Mouse (Mus musculus): ENCODE results near the gene Gm5134. TPM values are rescaled to one million over a fixed set of nuclear protein-coding genes. Genes with fewer than 3 reads are reported as not detected.

The Gm5134 gene
- polyA plus RNA-seq, 1 experiment from 2014 or later: 0.22 TPM

DNA sequence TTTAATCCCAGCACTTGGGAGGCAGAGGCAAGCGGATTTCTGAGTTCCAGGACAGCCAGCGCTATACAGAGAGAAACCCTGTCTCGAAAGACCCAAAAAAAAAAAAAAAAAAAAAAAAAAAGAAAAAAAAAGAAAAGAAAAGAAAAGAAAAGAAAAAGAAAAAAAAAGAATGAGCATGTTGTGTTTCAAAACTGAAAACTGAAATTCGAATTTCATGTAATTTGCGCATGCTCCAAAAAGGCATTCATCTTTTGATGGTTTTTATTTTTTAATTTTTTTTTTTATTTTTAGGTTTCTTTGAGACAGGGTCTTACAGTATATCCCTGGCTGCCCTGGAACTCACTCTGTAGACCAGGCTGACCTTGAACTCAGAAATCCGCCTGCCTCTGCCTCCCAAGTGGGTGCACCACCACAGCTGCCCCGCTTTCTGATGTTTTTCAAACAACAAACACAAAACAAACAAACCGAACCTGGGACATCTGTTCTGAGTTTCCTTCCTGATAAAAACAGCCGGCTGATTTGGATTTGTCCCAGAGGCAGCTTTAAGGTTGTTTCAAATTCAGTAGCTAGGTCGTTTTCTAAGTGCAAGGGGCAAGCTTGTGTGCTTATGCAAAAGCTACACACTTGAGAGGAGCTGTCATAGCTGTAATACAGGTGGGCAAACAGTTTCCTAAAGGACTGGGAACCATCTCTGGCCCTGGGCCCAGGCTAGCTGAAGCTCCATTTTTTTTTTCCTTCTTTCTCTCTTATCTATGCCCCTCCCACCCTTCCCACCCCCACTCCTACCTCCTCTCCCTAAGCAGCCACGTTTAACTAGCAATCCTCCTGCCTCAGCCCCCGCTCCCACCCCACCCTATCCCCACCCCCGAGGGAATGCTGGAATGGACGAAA lies 77.4 kb downstream of the Gm5134 start:
- Histone ChIP-seq H3K36me3 (ENCODE audit: control insufficient read depth, insufficient read depth, low read length) (no peaks in the 10 kb centered on the region; the same call in 1 of the 2 replicates), H3K9me3 (ENCODE audit: control insufficient read depth, low read length) (no peaks in the 10 kb centered on the region), H3K27ac (ENCODE audit: low read depth, low read length) (peak overlapping the region; percentile 79), H3K4me1 (replicated peaks; ENCODE audit: control insufficient read depth, insufficient read depth, low read length) (peaks cover 11% of the 10 kb centered on the region), H3K27me3 (replicated peaks; ENCODE audit: control insufficient read depth, insufficient read depth, low read length) (no peaks in the 10 kb centered on the region), H3K9ac (ENCODE audit: low read depth, low read length) (peak overlapping the region; percentile 98), H3K4me3 (ENCODE audit: low read depth, low read length) (peak overlapping the region; percentile 92), H3K4me2 (peak overlapping the region; percentile 71)
- ATAC-seq (replicated peaks; ENCODE audit: low FRiP score) (peak; percentile 73), DNase-seq (ENCODE audit: low spot score) (peak; percentile 45)
- WGBS: 46% methylated on average over 14 of the region's 14 CpGs

DNA sequence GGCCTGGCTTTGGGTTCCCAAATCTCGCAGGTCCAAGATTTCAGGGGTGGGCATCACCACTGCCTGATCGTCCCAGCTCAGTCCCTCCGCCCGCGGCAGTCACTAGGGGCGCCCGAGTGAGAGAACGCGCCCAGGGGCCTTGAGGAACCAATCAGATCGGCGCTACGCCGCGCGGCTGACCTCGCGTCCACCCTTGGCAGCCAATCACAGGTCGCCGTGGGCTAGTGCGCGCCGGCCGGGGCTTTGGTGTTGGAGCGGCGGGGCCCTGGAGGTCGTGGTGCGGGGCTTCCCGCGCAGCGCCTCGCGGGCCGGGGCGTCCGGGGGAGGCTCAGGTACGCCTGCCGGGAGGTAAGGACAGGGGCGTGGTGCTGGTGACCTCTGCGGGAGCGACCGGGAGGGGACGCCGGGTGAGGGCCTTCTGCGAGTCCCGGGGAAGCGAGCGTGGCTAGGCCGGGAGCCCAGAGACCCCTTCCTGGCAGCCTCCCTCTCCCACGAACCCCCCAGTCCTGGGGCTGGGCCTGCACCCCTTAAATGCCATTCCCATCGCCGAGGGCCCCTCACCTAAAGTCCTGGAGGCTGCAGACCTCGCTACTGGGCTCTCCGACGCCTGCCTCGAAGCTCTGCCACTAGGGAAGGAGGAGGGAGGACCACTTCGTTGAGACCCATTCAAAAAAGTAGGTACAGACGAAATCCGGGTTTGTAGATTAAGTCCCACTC lies 78.2 kb downstream of the Gm5134 start, which contains the start of gene Zfp280b:
Zfp280b (plus strand) TSS at position 249 of the 717 bp plus-strand sequence.
- peak within 1 kb of the TSS; percentile 92 for H3K4me3 ChIP-seq (ENCODE audit: low read depth, low read length)
- H3K27me3 ChIP-seq (replicated peaks; ENCODE audit: control insufficient read depth, insufficient read depth, low read length): no peaks in the 10 kb centered on the region
- H3K9me3 ChIP-seq (ENCODE audit: control insufficient read depth, low read length): no peaks in the 10 kb centered on the region
- peak; percentile 98 for ATAC-seq (replicated peaks; ENCODE audit: low FRiP score)
- under 1% methylated on average over 52 of the region's 58 CpGs for WGBS
- H3K36me3 ChIP-seq (ENCODE audit: control insufficient read depth, insufficient read depth, low read length): no peaks in the 10 kb centered on the region; the same call in 1 of the 2 replicates
- peak; percentile 94 for DNase-seq (ENCODE audit: low spot score)
- H3K9ac ChIP-seq (ENCODE audit: low read depth, low read length): peak within 1 kb of the TSS; percentile 98
- H3K27ac ChIP-seq (ENCODE audit: low read depth, low read length): peak within 1 kb of the TSS; percentile 79
- H3K4me2 ChIP-seq: peak within 1 kb of the TSS; percentile 71
- H3K4me1 ChIP-seq (replicated peaks; ENCODE audit: control insufficient read depth, insufficient read depth, low read length): peaks cover 9% of the 10 kb centered on the region

DNA sequence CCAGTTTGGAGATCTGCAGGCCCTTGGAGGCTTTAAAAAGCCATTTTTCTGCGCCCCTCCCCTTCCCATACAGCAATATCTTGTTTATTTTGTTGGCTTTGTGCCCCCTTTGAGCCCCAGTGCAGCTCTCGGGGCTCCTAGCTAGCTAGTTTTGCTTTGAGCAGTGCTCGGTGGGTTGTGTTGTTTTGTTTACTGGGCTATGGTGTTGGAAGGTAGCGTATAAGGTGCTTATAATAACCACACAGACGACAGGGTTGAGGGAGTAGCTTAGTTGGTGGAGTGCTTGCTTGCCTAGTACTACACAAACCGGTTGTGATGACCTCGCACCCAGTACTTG lies 78.8 kb downstream of the Gm5134 start:
- peak overlapping the region; percentile 71 for H3K4me2 ChIP-seq
- H3K9me3 ChIP-seq (ENCODE audit: control insufficient read depth, low read length): no peaks in the 10 kb centered on the region
- H3K27ac ChIP-seq (ENCODE audit: low read depth, low read length): peak overlapping the region; percentile 79; the same call in 1 of the 2 replicates
- ATAC-seq (replicated peaks; ENCODE audit: low FRiP score) (no peak), DNase-seq (ENCODE audit: low spot score) (no peak)
- no peaks in the 10 kb centered on the region for H3K27me3 ChIP-seq (replicated peaks; ENCODE audit: control insufficient read depth, insufficient read depth, low read length)
- peaks cover 3% of the 10 kb centered on the region; the same call in 1 of the 2 replicates for H3K36me3 ChIP-seq (ENCODE audit: control insufficient read depth, insufficient read depth, low read length)
- peak overlapping the region; percentile 98 for H3K9ac ChIP-seq (ENCODE audit: low read depth, low read length)
- 15% methylated on average over 7 of the region's 7 CpGs for WGBS
- H3K4me1 ChIP-seq (replicated peaks; ENCODE audit: control insufficient read depth, insufficient read depth, low read length): peaks cover 9% of the 10 kb centered on the region
- peak overlapping the region; percentile 92 for H3K4me3 ChIP-seq (ENCODE audit: low read depth, low read length)

DNA sequence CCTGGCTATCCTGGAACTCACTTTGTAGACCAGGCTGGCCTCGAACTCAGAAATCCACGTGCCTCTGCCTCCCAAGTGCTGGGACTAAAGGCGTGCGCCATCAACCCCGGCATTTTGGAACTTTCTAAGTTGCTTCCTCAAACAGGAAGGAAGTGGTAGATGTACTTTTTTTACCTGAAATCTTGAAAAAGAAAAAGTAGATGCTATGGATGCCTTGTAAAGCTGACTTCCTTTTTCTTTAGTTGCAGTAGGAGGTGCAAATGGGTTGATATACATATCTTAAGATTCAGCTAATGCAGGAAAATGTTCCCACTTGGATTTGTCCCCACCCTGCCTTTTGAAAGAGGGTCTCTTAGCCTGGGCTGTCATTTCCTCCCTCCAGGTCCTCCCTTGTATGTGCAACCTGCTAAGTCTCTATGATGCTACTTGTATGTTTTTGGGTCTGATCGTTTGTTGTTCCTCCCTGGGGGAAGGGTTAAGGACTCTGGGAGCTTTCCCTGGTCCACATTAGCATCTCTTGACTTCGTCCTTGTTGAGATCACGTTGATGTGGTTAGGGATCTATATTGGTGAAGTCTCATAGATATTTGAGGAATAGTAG lies 79.8 kb downstream of the Gm5134 start:
- ATAC-seq (replicated peaks; ENCODE audit: low FRiP score): no peak
- Histone ChIP-seq H3K9ac (ENCODE audit: low read depth, low read length) (no peak overlapping the region), H3K9me3 (ENCODE audit: control insufficient read depth, low read length) (no peaks in the 10 kb centered on the region), H3K4me2 (peak overlapping the region; percentile 71), H3K36me3 (ENCODE audit: control insufficient read depth, insufficient read depth, low read length) (peaks cover 13% of the 10 kb centered on the region), H3K27me3 (replicated peaks; ENCODE audit: control insufficient read depth, insufficient read depth, low read length) (no peaks in the 10 kb centered on the region), H3K27ac (ENCODE audit: low read depth, low read length) (no peak overlapping the region), H3K4me1 (replicated peaks; ENCODE audit: control insufficient read depth, insufficient read depth, low read length) (peaks cover 9% of the 10 kb centered on the region), H3K4me3 (ENCODE audit: low read depth, low read length) (peak overlapping the region; percentile 92)
- no peak for DNase-seq (ENCODE audit: low spot score)
- WGBS: 79% methylated on average over 8 of the region's 8 CpGs

DNA sequence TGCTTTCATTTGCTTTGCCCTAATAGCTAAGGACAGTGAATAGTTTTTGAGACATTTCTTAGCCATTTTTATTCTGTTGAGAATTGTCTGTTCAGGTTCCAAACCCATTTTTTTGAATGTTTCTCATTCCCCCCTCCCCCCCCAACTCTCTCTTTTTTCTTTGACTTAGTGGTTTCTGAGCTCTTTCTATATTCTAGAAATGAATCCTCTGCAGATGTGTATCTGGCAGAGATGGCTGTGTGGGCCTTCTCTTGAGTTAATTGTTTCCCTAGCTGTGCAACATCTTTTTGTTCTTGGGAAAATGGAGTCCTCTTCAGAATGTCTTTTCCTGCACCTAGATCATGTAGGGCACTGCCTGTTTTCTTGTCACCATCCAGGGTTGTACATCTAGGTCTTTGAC lies 81.0 kb downstream of the Gm5134 start:
- no peak overlapping the region for H3K4me3 ChIP-seq (ENCODE audit: low read depth, low read length)
- no peaks in the 10 kb centered on the region for H3K9me3 ChIP-seq (ENCODE audit: control insufficient read depth, low read length)
- H3K36me3 ChIP-seq (ENCODE audit: control insufficient read depth, insufficient read depth, low read length): peaks cover 24% of the 10 kb centered on the region
- no peak overlapping the region for H3K9ac ChIP-seq (ENCODE audit: low read depth, low read length)
- no peak overlapping the region for H3K4me2 ChIP-seq
- H3K27me3 ChIP-seq (replicated peaks; ENCODE audit: control insufficient read depth, insufficient read depth, low read length): no peaks in the 10 kb centered on the region
- peaks cover 9% of the 10 kb centered on the region for H3K4me1 ChIP-seq (replicated peaks; ENCODE audit: control insufficient read depth, insufficient read depth, low read length)
- no peak for ATAC-seq (replicated peaks; ENCODE audit: low FRiP score)
- no peak for DNase-seq (ENCODE audit: low spot score)
- H3K27ac ChIP-seq (ENCODE audit: low read depth, low read length): no peak overlapping the region

DNA sequence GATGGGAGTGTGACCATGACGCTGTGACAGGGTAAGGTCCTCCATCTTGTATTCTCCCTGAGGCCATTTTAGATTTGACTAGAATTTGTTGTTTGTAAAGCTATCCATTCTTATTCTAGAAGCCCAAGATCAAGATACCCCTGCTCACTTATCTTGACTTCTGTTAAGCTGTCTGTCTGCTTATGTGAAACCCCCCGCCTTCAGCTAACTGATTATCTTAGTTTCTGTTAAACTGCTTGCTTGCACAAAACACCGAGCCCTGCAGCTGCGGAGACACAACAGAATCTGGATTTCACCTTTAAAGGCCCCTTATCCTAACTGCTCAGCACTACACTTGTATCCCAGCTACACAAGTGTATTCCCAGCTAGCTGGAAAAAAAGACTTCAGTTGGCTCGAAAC lies 82.6 kb downstream of the Gm5134 start:
- Histone ChIP-seq H3K36me3 (ENCODE audit: control insufficient read depth, insufficient read depth, low read length) (peaks cover 33% of the 10 kb centered on the region), H3K4me3 (ENCODE audit: low read depth, low read length) (no peak overlapping the region), H3K27me3 (replicated peaks; ENCODE audit: control insufficient read depth, insufficient read depth, low read length) (no peaks in the 10 kb centered on the region), H3K9me3 (ENCODE audit: control insufficient read depth, low read length) (no peaks in the 10 kb centered on the region), H3K4me1 (replicated peaks; ENCODE audit: control insufficient read depth, insufficient read depth, low read length) (peaks cover 9% of the 10 kb centered on the region), H3K27ac (ENCODE audit: low read depth, low read length) (no peak overlapping the region), H3K4me2 (no peak overlapping the region), H3K9ac (ENCODE audit: low read depth, low read length) (no peak overlapping the region)
- WGBS: 80% methylated on average over 5 of the region's 5 CpGs
- no peak for DNase-seq (ENCODE audit: low spot score)
- no peak for ATAC-seq (replicated peaks; ENCODE audit: low FRiP score)

DNA sequence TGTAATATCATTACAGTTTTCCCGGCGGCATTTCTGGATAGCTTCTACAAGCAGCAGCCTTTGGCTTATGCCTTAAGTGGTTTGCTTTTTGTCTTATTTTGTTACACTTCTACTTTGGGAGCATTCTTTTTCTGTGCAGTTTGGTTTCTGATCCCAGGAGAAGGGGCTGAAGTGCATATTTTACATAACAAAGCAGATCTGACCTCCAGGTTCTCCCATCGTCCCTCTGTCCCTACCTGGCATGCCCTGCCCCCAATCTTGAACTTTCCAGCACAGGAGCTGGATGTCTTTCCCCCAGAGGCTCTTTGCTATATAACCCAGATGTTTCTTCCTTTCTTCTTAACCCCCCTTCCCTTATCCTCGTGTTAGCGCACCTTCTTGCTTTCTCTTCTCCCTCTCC lies 91.0 kb downstream of the Gm5134 start:
- 49% methylated on average over 5 of the region's 5 CpGs for WGBS
- Histone ChIP-seq H3K27me3 (replicated peaks; ENCODE audit: control insufficient read depth, insufficient read depth, low read length) (no peaks in the 10 kb centered on the region), H3K27ac (ENCODE audit: low read depth, low read length) (peak overlapping the region; percentile 43; the same call in 1 of the 2 replicates), H3K4me1 (replicated peaks; ENCODE audit: control insufficient read depth, insufficient read depth, low read length) (no peaks in the 10 kb centered on the region; the same call in 1 of the 2 replicates), H3K4me3 (ENCODE audit: low read depth, low read length) (no peak overlapping the region), H3K9ac (ENCODE audit: low read depth, low read length) (no peak overlapping the region), H3K9me3 (ENCODE audit: control insufficient read depth, low read length) (no peaks in the 10 kb centered on the region), H3K36me3 (ENCODE audit: control insufficient read depth, insufficient read depth, low read length) (peaks cover 7% of the 10 kb centered on the region), H3K4me2 (no peak overlapping the region)
- no peak for DNase-seq (ENCODE audit: low spot score)
- no peak for ATAC-seq (replicated peaks; ENCODE audit: low FRiP score)

DNA sequence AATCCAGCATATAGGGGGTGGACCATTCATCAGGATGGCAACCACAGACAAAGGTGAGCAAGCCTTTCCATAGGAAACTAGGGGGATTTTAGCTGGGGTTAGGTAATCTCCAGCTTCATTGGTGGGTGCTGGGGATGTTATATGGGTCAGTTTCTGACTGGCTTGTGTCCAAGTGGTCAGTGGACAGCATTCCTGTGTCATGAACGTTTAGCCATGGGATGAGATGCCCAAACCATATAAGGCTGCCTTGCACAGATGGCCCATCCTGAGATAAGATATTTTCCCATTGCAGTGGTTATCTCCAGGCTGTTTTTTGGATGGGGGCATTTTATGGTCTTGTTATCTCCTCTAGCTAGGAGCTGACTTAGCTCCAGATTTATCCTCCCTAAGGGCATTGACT lies 92.4 kb downstream of the Gm5134 start:
- no peak for DNase-seq (ENCODE audit: low spot score)
- peak overlapping the region; percentile 55 for H3K27ac ChIP-seq (ENCODE audit: low read depth, low read length)

More for the DNA sequence above, 92.4 kb downstream of the Gm5134 start:
- H3K27me3 ChIP-seq (replicated peaks; ENCODE audit: control insufficient read depth, insufficient read depth, low read length): no peaks in the 10 kb centered on the region
- no peak for ATAC-seq (replicated peaks; ENCODE audit: low FRiP score)
- 10% methylated on average over 1 of the region's 1 CpGs for WGBS
- H3K9ac ChIP-seq (ENCODE audit: low read depth, low read length): no peak overlapping the region
- H3K4me1 ChIP-seq (replicated peaks; ENCODE audit: control insufficient read depth, insufficient read depth, low read length): no peaks in the 10 kb centered on the region; the same call in 1 of the 2 replicates
- H3K9me3 ChIP-seq (ENCODE audit: control insufficient read depth, low read length): no peaks in the 10 kb centered on the region
- H3K36me3 ChIP-seq (ENCODE audit: control insufficient read depth, insufficient read depth, low read length): no peaks in the 10 kb centered on the region; the same call in 1 of the 2 replicates
- H3K4me2 ChIP-seq: peak overlapping the region; percentile 12; the same call in 1 of the 2 replicates
- no peak overlapping the region for H3K4me3 ChIP-seq (ENCODE audit: low read depth, low read length)

Data from liver, embryonic 11.5 days (tissue).